Mouse (Mus musculus) CD8-positive naive resting alpha-beta T cell, adult 57 days (primary cell): ENCODE results near the gene Rp2. TPM values are rescaled to one million over a fixed set of nuclear protein-coding genes. Genes with fewer than 3 reads are reported as not detected.

Experiments used
- total RNA-seq: library from RNA; stranded (reverse); gene quantifications from one replicate; pipeline ENCODE4 v1.2.4, GENCODE M21; 2023

Gene Rp2
- 10.4 TPM for total RNA-seq

GRCm38 (mm10) chrX:20364391-20365365 is at the start of gene Rp2:
TSS of gene Rp2 (plus strand) at chrX:20364481.

GRCm38 (mm10) chrX:20425140-20425838 is 61.0 kb downstream of the Rp2 start, which contains the start of gene Jade3:
TSS of gene Jade3 (plus strand) at chrX:20425688.

Other genes starting within 250 kb of the Rp2 start
- 13.3 TPM for gene Slc9a7, start 72.7 kb upstream of the Rp2 start, total RNA-seq
- 6.4 TPM for gene Jade3, start 61.2 kb downstream of the Rp2 start, total RNA-seq
- not detected for gene Rgn, start 185.3 kb downstream of the Rp2 start, total RNA-seq